Comparison of ENCODE assay signal across 16 mouse cellular contexts in genomic region chr14:75832031-75832430, GRCm38 (mm10). TPM values are rescaled to one million over a fixed set of nuclear protein-coding genes. Genes with fewer than 3 reads are reported as not detected.
DNase-seq lines count a peak whose midpoint lies in the region; ATAC-seq and TF ChIP-seq lines count a peak whose summit lies in the region.
"Had no signal": no experiment of that assay in that cellular context is flagged by ENCODE, and none has a peak within 500 bp of the region (broad histone marks: within the 10 kb centered on the region; RNA-seq: fewer than 3 reads in every experiment).

No protein-coding gene starts in this region.

- no peak overlapping the region for H3K27ac ChIP-seq in stomach, postnatal 0 days (replicated peaks)
- H3K27ac ChIP-seq: embryonic facial prominence, embryonic 12.5 days; hindbrain, postnatal 0 days; midbrain, embryonic 10.5 days had no signal

- no peak overlapping the region for H3K4me3 ChIP-seq in lung, adult 2 months (replicated peaks; ENCODE audit: extremely low read depth, low read depth, low read length)
- H3K4me3 ChIP-seq in stomach, postnatal 0 days (ENCODE audit: low read depth, low read length) = no peak overlapping the region
- H3K4me3 ChIP-seq: embryonic facial prominence, embryonic 12.5 days; midbrain, embryonic 10.5 days had no signal

- no peaks in the 10 kb centered on the region for H3K36me3 ChIP-seq in stomach, postnatal 0 days (ENCODE audit: control insufficient read depth, insufficient read depth, low read length)
- H3K36me3 ChIP-seq: embryonic facial prominence, embryonic 12.5 days; midbrain, embryonic 10.5 days had no signal

- intact Hi-C loops in left cerebral cortex, postnatal 25 days (cut with DNase I) = no loop called here

- no peak overlapping the region for H3K9ac ChIP-seq in stomach, postnatal 0 days (ENCODE audit: low read length)
- H3K9ac ChIP-seq: embryonic facial prominence, embryonic 12.5 days had no signal

- peak; percentile 28 to 60 for DNase-seq in lung, adult 18-20 months
- DNase-seq in lung, adult 2 months = no peak
- peak; percentile 36 for DNase-seq in lung, postnatal 10 days
- DNase-seq in stomach, postnatal 0 days (ENCODE audit: low spot score) = peak; percentile 64
- no peak for DNase-seq in retina, embryonic 14.5 days (ENCODE audit: low spot score)
- no peak for DNase-seq in left cerebral cortex, postnatal 25 days (ENCODE audit: low spot score in 2 of 2)
- DNase-seq: cerebellum, postnatal 25 days; gastrocnemius, postnatal 25 days; kidney, postnatal 10 days; spleen, adult 18-20 months; thymus, adult 2 months had no signal

- ATAC-seq in erythroid progenitor cell, adult 5-6 weeks (replicated peaks; ENCODE audit: low FRiP score, poor library complexity, severe bottlenecking) = peak; percentile 32
- peak; percentile 68 for ATAC-seq in stomach, postnatal 0 days (ENCODE audit: low FRiP score, low TSS enrichment)
- ATAC-seq: hindbrain, postnatal 0 days; Patski had no signal

- peaks cover 13% of the 10 kb centered on the region for H3K4me1 ChIP-seq in lung, adult 2 months (ENCODE audit: control insufficient read depth, insufficient read depth, low read length)
- peaks cover 13% of the 10 kb centered on the region for H3K4me1 ChIP-seq in stomach, postnatal 0 days (replicated peaks; ENCODE audit: control insufficient read depth, insufficient read depth)

- H3K27me3 ChIP-seq in stomach, postnatal 0 days (ENCODE audit: control insufficient read depth, insufficient read depth, low read length) = no peaks in the 10 kb centered on the region
- H3K27me3 ChIP-seq: embryonic facial prominence, embryonic 12.5 days; Patski had no signal

- WGBS in lung, adult 2 months = 59% methylated on average over 2 of the region's 2 CpGs
- 63% methylated on average over 2 of the region's 2 CpGs for WGBS in stomach, postnatal 0 days

- TF ChIP-seq EP300 in stomach, postnatal 0 days (optimal IDR thresholded peaks at IDR 0.05) = no peak

- H3K9me3 ChIP-seq in stomach, postnatal 0 days (ENCODE audit: control insufficient read depth, low read length) = no peaks in the 10 kb centered on the region
- H3K9me3 ChIP-seq: embryonic facial prominence, embryonic 12.5 days; midbrain, embryonic 10.5 days had no signal

- TF ChIP-seq CTCF in lung, adult 2 months (IDR thresholded peaks at IDR 0.05; ENCODE audit: insufficient read depth, low read length) = no peak
- no peak for TF ChIP-seq CTCF in stomach, postnatal 0 days (IDR thresholded peaks at IDR 0.05; ENCODE audit: low read depth)

- no peak for TF ChIP-seq POLR2A in lung, adult 2 months (IDR thresholded peaks at IDR 0.05; ENCODE audit: borderline replicate concordance, extremely low read depth, low read depth, low read length)

- no peak overlapping the region for H3K4me2 ChIP-seq in stomach, postnatal 0 days (replicated peaks; ENCODE audit: low read depth)
- H3K4me2 ChIP-seq: embryonic facial prominence, embryonic 12.5 days had no signal

RNA-seq across cellular contexts. Expression of gene Tpt1, which starts 12.9 kb away (rescaled TPM):
- 1,159 and 1,652 TPM in 2 replicates for polyA plus RNA-seq in lung, adult 2 months (2012; rRNA removed)
- total RNA-seq in erythroid progenitor cell, adult 5-6 weeks (2015; ENCODE audit: low replicate concordance) = 3,144 and 3,174 TPM in 2 replicates
- 507 and 1,044 TPM in 2 replicates for total RNA-seq in erythroid progenitor cell, adult 5-6 weeks (2017; ENCODE audit: low replicate concordance)
- polyA plus RNA-seq in stomach, postnatal 0 days (2015; fragmentation: Nextera tagmentation; extraction: Ambion mirVana) = 1,101 and 1,127 TPM in 2 replicates
- total RNA-seq in left cerebral cortex, postnatal 25 days (2021) = 1,000 to 10,000 TPM; 1,037 to 1,046 TPM

RNA-seq across cellular contexts. Expression of gene Slc25a30, which starts 45.2 kb away (rescaled TPM):
- 5.0 and 7.7 TPM in 2 replicates for polyA plus RNA-seq in lung, adult 2 months (2012; rRNA removed)
- 15.1 and 18.0 TPM in 2 replicates for total RNA-seq in erythroid progenitor cell, adult 5-6 weeks (2015; ENCODE audit: low replicate concordance)
- 6.3 and 15.4 TPM in 2 replicates for total RNA-seq in erythroid progenitor cell, adult 5-6 weeks (2017; ENCODE audit: low replicate concordance)
- 1.3 and 1.5 TPM in 2 replicates for polyA plus RNA-seq in stomach, postnatal 0 days (2015; fragmentation: Nextera tagmentation; extraction: Ambion mirVana)
- total RNA-seq in left cerebral cortex, postnatal 25 days (2021) = 10 to 100 TPM in 1 of 2 experiments, 1 to 10 TPM in 1; 9.3 to 12.7 TPM

Comparison
In these comparisons a context has a peak if more than half of its experiments do, and no peak if none do; other contexts are left out.
1. DNase-seq: peak in lung, adult 18-20 months (2 of 2), lung, postnatal 10 days (single experiment) and stomach, postnatal 0 days (single experiment); none in lung, adult 2 months (single experiment), retina, embryonic 14.5 days (single experiment) and left cerebral cortex, postnatal 25 days (0 of 2).